Mouse (Mus musculus) c-Kit-positive CD71-positive TER-119-positive erythroid progenitor cells, embryonic 14.5 days (primary cell): ENCODE measurements around the gene Fgfr2.

Experiments
- DNase-seq: peaks from one replicate; pipeline ENCODE4 v3.0.0-alpha.2; 2013; ENCODE audit warnings: low spot score

Fgfr2 gene

DNA sequence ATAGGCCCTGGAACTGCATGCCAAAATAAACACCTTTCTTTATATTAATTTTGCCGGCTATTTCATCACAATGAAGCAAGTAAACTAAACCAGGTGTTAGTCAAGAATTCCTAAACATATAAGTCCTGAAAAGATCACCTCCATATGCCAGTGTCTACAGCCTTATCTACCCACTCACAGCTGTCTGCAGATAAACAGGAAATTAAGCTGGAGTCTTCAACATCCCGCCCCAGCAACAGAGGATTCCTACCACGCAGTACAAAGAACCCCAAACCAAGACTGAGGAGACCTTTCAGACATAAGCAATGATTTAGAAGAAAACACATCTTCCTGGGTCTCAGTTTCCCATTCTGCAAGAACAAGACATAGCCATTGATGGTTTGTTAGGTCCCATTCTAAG, 235.1 kb downstream of the Fgfr2 start:
- DNase-seq, result peak; percentile 16

- DNase-seq, result no peak
These were observed 235.9 kb downstream of the Fgfr2 start for GRCm38 (mm10) chr7:132887019-132887804.

GRCm38 (mm10) chr7:132884031-132884430, 239.1 kb downstream of the Fgfr2 start:
- DNase-seq, result no peak

DNA sequence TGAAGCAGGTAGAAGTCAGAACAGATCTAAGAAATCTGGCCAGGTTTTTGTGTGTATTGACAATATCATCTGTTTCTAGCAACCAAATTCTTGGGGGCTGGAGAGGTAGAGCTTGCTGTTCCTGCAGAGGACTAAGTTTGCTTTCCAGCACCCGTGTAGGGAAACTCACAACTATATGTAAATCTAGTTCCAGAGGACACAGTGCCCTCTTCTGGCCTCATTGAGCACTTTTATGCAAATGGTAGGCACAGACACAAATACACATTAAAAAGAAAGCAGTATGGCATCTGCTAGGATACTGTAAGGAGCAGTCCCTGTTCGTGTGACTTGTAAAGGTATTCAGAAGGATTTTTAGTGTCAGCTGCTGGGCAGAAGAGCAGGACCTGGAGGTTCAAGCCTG, 240.8 kb downstream of the Fgfr2 start:
- no peak for DNase-seq

DNA sequence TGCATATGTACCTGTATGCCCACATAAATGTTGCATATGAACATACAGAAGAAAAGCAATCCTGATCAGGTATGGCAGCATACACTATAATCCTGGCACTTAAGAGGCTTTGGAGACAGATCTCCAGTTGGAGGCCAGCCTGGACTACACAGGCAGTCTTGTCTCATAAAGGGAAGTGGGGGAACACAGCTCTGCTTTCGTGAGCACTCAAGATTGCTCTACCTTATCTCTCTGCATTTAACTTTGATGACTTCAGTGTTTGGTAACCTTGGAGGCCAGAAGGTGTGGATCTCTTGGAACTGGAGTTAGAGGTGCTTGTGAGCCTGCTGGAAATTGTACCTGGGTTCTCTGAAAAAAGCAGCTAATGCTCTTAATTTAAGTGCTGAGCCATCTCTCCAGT, 242.9 kb downstream of the Fgfr2 start:
- no peak for DNase-seq

- DNase-seq, result no peak
These were observed 247.6 kb downstream of the Fgfr2 start for GRCm38 (mm10) chr7:132875391-132876086.

DNA sequence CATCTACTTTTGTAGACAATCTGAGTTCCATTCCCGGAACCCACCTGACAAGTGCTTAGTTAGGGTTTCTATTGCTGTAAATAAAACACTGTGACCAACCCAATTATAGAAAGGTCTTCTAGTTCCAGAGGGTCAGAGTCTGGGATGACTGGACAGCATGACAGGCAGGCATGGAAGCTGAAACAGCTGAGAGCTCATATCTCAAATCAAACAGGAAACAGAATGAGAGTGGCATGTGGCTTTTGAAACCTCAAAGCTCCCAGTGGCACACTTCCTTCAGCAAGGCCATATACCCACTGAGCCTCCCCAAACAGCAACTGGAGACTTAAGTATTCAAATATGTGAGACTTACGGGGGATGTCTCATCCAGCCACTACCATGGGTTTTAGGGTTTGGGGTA, 250.1 kb downstream of the Fgfr2 start:
- no peak for DNase-seq

DNA sequence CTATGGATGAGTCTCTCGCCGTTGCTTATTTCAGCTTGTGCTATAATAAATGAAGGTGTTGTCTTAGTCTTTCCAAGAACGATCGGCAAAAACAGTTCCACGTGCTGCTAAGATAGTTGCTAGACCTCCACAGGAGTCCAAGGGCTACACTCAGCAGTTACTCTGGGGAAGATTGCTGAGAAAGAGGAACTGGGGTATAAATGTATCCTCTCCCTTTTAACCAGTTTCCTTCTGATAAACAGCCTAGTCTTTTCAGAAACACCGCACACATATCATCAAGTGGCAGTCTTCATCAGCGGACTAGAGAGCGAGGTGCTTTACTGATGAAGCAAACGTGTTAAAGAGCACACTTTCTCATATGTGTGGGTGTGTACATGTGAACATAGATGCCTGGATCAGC, 256.8 kb downstream of the Fgfr2 start:
- DNase-seq, result no peak

- DNase-seq, result peak; percentile 90
These were observed 263.9 kb downstream of the Fgfr2 start, which contains the start of gene Abraxas2 for GRCm38 (mm10) chr7:132859042-132859958. Gene Abraxas2, plus strand, starts transcription at chr7:132859225.

DNA sequence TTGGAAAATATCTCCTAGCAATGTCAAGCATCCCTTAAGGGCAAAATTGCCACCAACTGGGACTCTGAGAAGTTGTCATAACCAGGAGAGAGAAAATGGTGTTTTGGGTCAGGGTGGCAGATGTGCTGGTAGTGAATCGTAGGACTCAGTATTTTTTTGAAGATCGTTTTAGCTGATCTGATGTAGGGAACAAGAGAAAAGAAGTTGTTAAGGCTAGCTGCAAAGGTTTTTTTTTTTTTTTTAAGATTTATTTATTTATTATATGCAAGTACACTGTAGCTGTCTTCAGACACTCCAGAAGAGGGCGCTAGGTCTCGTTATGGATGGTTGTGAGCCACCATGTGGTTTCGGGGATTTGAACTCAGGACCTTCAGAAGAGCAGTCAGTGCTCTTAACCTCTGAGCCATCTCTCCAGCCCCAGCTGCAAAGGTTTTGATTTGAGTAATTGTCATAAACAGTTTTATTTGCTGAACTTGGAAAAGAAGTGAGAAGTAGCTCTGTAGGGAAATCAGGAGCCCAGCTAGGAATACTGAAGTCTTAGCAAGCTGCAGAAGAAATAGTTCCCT, 265.0 kb downstream of the Fgfr2 start:
- DNase-seq, result no peak

DNA sequence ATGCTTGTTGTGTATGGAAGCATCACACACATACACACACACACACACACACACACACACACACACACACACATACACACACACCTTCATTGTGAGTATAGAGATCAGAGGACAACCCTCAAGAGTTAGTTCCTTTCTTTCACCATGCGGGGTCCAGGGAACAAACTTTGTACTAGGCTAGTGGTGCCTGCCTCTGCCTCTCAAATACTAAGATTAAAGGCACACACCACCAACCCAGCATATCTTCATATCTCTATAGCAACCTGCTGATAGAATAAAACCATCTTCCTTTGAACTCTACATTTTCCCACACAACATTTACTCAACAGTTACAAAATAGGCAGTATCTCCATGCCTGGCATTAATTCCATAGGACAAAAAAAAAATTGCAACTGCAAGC, 267.1 kb downstream of the Fgfr2 start:
- no peak for DNase-seq

- DNase-seq, result no peak
These were observed 269.2 kb downstream of the Fgfr2 start for GRCm38 (mm10) chr7:132853946-132854345.

- DNase-seq, result no peak
These were observed 269.8 kb downstream of the Fgfr2 start for GRCm38 (mm10) chr7:132853361-132853760.

DNA sequence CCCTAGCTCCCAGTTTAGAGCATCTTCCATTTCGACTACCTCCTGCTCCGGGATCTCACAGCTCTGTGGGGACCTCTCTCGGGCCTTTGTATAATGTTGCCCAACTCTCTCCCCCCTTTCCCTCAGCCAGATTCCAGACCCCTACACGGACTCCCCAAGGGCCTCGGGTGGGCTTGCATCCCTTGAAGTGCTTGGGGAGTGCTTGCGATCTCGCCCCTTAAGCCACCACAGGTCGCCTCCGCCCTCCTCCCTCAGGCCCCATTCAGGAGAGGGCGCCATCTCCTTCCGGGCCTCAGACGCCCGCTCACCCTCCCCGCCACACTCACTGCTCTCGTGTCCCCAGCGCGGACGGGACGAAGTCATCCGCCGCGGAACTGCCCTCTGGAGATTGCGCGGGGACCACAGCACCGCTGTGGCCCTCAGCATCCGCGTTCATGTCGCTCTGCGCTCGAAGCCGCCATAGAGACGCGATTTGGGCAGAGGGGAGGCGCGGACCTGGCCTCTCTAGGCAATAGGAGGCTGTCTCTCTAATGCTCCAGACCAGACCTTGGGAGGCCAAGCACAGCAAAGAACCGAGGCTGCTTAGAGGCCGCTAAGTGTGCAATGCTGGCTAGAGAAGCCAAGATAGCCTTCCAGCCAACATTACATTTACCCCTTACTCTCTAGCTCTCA, 270.8 kb downstream of the Fgfr2 start, which contains the start of gene Eef1akmt2:
Gene Eef1akmt2 (minus strand): TSS at position 501 of the 672 bp plus-strand sequence.
- DNase-seq, result peak; percentile 80

- no peak for DNase-seq
These were observed 280.0 kb downstream of the Fgfr2 start for GRCm38 (mm10) chr7:132843152-132843551.

GRCm38 (mm10) chr7:132842455-132842854, 280.7 kb downstream of the Fgfr2 start:
- no peak for DNase-seq

GRCm38 (mm10) chr7:132841287-132841686, 281.9 kb downstream of the Fgfr2 start:
- no peak for DNase-seq

GRCm38 (mm10) chr7:132830955-132831354, 292.2 kb downstream of the Fgfr2 start:
- DNase-seq, result no peak

- no peak for DNase-seq
These were observed 298.7 kb downstream of the Fgfr2 start for GRCm38 (mm10) chr7:132824346-132825022.

DNA sequence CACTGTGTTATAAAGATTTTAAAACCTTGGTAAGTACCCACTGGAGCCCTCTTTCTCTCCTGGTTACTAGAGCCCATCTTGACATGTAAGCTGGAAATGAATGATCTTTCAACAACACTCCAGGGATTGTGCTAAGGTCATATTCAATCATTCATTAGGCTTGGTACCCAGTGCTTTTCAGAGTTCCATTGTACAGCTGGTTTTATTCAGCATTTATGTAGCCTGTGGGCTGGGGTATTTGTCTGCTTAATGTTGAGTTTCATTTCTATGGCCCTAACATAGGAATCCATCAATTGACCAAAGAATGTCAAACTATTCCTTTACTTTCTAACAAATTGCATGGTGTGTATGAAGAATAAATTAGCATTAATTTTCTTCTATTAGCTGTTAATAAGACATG, 299.3 kb downstream of the Fgfr2 start:
- DNase-seq, result no peak

DNA sequence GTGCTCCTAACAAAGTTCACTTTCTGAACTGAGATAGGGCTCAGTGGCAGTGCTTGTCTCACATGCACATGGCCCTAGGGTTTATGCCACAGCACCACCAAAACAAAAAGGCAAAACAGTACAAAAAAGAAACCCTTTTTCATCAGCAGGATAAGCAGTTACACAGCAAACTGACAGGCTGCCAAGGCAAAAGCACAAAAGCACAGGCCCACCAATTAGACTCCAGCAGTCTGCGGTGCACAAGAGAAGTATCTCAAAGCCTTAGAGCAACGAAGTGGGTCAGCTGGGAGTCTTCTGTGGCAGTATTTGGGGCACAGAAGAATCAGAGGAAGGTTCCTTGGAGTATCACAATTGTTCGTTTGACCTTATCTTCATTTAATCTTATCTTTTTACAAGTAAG, 302.5 kb downstream of the Fgfr2 start:
- DNase-seq, result no peak
